Mouse (Mus musculus): ENCODE measurements around the gene Fmo3. TPM values are rescaled to one million over a fixed set of nuclear protein-coding genes. Genes with fewer than 3 reads are reported as not detected.

Fmo3 gene
- 0.76 TPM in 1 of 2 replicates, not detected in the other for total RNA-seq (2021)
- long read RNA-seq, transcript Fmo3-201 (9 exons, 2,046 nt) = major isoform, 10 of 22 reads
- long read RNA-seq, partial matches to known transcripts = 8 of 22 reads
- long read RNA-seq, other reads (novel, unspliced or antisense) = 4 of 22 reads

DNA sequence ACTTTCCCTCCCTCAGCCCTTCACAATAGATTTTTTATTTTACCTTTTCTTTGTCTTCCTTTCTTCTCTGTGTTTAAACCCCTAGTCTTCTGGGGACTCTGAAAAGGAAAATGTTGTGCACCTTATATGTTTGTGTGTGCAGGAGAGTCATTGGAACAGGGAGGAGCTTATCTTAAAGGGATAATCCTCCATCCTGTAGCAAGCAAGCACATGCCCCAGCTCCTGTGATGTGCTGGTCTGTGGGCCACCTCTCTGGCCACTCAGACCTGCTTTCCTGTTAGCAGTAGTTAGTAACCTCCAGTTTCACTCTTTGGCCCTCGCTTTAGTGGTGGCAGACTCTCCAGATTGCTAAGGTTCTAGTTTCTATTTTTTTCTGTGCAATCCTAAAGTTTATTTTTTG is at the start of gene Fmo3:
Gene Fmo3 (minus strand): TSS at position 101 of the 400 bp plus-strand sequence.
- DNase-seq = no peak

- DNase-seq = no peak
Measured at GRCm38 (mm10) chr1:163023075-163023474, 38.7 kb upstream of the Fmo3 start.

GRCm38 (mm10) chr1:163009220-163009619 is 24.9 kb upstream of the Fmo3 start:
- no peak for DNase-seq

- DNase-seq = no peak
Measured at GRCm38 (mm10) chr1:163003496-163003895, 19.2 kb upstream of the Fmo3 start.

DNA sequence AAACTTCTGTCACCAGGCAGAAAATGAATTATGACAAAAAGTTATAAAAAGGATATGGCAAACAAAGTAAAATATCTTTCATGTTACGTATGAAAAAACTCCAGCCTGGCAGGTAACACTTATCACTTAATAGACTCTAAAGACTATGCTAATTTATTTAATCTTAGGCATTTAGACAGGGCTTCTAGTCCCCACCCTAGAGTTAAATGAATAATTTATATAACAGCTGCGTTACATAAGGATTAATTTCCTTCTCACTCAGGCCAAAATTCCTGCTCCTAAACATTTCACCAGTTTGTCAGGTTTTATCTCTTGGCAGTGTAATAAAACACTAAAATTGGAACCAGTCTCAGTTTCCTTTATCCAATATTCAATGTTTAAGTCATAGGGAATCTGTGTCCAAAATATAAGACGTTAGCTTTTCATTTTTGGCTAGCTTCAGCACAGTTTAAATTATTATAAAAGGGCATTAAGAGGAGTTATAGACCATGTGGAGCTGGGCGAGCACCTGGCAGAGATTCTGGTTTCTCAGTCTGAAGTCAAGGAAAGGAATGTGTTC is 17.0 kb upstream of the Fmo3 start:
- no peak for DNase-seq

- no peak for DNase-seq
Measured at GRCm38 (mm10) chr1:162987546-162987945, 3.2 kb upstream of the Fmo3 start.

DNA sequence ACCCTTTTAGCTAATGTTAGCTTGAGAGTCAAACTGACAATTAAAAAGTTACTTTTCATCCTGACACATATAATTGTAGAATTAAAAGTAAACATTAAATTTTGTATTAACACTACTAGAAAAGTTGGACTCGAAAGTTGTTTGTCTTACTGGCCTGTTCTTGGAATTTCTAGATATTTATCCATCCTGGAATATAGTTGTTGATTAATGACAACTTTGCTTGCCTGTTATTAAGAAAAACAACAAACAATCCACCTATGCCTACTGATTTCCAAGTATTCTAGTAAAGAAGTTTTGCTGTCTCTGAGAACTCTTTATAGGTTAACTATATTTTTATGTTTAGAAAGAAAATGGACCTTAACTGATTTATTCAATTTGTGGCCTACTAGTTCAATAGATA is 2.4 kb upstream of the Fmo3 start:
- DNase-seq = no peak

DNA sequence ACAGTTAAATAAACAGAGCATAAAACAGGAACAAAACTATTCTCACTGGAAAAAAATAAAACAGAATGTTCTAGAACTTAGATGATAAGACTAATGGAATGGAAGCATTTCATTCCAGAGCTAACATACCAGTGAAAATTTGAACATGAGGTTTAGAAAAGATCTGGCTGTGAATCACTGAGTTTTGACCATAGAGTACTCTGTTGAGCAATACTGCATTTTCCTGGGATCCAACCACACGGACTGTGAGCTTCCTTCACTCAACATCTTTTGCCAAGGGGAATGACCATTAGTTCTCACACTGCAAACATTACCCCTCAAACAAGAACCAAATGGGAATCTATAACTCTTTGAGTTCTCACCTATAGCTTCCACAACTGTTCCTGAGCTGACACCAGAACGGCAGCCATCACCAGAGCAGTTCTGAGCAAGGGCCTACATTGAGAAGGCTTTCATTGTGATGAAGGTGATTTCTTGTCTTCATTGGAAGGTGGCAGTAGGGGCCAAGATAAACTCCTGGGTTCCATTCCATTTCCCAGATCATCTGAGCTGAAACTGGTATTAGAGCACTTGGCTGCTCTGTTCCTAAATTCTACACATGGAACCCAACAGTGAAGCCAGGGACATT is 1.9 kb upstream of the Fmo3 start:
- DNase-seq = no peak

DNA sequence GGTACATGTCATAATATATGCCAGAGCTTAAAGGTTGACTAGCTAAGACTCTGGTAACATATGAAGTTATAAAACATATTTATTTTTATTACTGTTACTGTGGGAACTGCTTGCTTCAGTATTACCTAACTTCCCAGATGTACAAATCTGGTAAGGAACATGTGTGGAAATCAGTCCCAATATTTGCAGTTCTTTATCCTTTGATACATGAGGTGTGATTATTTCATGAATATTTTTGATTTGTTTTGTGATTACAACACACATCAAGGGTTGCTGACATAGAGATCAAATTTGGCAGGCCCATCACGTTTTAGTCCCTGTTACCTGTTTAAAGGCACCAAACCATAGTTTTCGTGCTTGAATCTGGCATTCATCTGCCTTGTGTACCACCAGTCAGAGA is 20.8 kb downstream of the Fmo3 start:
- DNase-seq = no peak

DNA sequence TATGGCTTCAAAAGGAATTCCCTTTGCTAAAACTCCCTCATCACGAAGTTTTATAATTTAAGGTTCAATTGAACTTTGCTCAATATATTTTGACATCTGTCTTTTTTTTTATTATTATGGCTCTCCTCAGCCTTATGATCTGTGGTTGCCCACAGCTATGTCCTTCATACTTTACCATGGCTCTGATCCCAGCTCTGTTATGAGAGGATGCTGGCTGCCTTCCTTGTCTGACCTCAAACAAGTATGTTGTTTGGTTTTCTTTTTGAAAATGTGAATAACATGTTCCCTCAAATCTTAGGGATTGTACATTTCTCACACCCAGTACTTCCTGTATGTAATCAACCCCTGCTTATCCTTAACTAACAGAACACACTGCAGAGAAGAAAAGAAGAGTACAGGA is 26.9 kb downstream of the Fmo3 start:
- DNase-seq = no peak

DNA sequence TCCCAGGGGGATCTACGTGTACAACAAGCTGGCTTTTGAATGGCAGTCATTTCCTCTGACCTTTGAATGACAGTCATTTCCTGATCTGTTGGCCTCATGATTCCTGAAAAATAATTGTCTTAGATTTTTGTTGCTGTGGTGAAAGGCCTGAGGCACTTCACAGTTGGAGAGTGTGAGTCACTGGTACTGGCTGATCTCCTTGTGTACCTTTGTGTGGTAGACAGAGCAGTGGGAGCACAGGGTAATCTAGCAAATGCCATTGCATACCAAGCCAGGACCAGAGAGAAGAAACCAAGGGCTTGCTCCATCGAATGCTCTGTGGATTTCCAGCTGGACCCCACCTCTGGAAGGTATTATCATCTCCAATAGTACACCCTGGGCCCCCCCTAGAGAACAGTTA is 31.2 kb downstream of the Fmo3 start:
- no peak for DNase-seq

DNA sequence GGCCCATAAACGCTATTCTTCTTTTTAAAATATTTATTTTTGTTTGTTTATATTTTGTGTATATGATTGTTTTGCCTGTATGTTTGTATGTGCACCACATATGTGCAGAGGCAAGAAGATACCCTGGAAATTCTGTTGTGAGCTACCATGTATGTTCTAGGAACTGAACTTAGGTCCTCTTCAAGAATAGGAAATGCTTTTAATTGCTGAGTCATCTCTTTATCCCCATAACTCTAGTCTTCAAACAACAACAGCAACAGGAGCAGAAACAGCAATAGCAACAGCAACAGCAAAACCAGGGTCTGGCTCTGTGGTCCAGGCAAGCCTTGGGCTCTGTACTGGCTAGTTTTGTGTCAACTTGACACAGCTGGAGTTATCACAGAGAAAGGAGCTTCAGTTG is 34.6 kb downstream of the Fmo3 start:
- DNase-seq = no peak

DNA sequence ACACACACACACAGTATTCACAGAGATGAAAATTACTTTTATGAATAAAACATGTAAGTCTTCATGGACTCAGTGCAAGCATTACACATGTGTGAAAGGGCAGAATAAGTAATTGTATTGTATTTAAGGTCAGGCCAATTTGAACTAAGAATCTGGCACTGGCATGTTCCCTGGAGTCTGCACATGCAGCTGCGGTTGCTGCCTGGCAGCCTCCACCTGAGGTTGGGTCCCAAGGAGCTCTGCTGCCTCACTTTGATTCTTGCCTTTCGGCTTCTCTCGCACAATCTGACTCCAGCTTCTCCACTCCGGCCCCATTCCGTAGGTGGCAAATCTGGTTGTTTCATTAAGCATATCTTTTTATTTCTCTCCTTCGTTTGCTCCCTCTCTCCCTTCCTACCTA is 36.4 kb downstream of the Fmo3 start:
- DNase-seq = no peak

GRCm38 (mm10) chr1:162946837-162947558 is 37.3 kb downstream of the Fmo3 start:
- no peak for DNase-seq

GRCm38 (mm10) chr1:162943700-162944099 is 40.6 kb downstream of the Fmo3 start:
- no peak for DNase-seq

- DNase-seq = no peak
Measured at GRCm38 (mm10) chr1:162938696-162939351, 45.5 kb downstream of the Fmo3 start.

GRCm38 (mm10) chr1:162937970-162938695 is 46.2 kb downstream of the Fmo3 start:
- DNase-seq = no peak

DNA sequence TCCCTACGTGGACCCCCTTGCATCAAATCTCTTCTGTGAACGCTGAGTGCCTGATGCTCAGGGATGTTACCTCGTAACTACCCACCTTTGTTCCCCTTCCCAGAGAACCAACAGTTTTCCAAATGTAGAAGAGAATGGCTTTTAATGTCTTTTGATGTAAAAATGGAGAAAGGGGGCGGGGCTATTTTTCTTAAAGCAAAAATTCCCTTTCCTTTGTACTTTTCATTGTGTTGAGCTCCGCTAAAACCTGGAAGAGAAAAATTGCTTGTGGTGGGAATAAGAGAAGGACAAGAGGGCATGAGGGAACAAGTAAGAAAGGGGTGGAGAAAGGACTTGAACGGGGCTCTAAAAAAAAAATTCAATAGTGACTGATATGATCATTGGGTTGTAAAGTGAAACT is 46.9 kb downstream of the Fmo3 start, which contains the start of gene Fmo6:
Gene Fmo6 (minus strand): TSS at position 101 of the 400 bp plus-strand sequence.
- no peak for DNase-seq

GRCm38 (mm10) chr1:162934374-162935012 is 49.8 kb downstream of the Fmo3 start:
- DNase-seq = no peak

DNA sequence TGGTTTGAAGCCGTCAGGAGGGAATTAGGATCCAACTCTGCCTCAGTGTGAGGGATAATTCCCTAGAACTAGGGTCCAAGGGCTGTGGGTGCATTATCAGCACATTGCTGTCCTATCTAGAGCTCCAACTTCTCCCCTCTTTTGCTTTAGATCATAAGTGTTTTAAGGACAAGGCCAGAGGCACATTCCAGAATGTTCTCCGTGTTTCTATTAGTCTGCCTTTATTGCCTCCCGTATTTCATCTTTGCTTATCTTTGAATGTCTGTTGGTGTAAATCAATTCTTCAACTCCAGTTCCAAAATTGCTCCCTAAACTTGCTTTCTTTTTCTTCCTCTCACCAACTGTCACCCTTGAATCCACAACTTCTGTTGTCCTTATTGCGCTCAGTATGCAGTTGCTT is 51.9 kb downstream of the Fmo3 start:
- DNase-seq = no peak

DNA sequence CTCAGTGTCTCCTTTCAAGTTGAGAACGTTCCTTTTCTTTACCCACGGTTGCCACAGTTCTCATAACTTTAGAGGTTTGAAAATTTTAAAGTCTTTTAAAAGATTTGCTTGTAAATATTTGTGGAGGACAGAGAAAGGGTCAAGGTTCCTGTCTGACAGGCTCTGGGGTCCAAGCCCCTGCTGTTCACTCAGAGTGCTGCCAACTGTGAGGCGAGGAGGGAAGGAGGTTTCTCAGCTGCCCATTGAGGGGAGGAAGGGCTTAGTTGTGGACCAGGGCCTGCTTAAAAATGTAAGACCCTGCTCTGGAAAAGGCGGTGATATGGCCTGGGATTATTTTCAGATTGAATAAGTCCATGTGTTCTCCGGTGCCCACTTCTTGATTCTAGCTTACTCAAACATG is 52.4 kb downstream of the Fmo3 start:
- no peak for DNase-seq
